15 mouse cellular contexts compared by ENCODE assay signal in genomic region chr4:104331896-104332295, GRCm38 (mm10).
"Had no signal": no experiment of that assay in that cellular context is flagged by ENCODE, and none has a peak within 500 bp of the region (broad histone marks: within the 10 kb centered on the region; RNA-seq: fewer than 3 reads in every experiment).

No protein-coding gene starts in this region.

- H3K27ac ChIP-seq: macrophage; midbrain, embryonic 13.5 days; midbrain, embryonic 15.5 days; neural tube, embryonic 12.5 days; stomach, embryonic 15.5 days; stomach, postnatal 0 days had no signal

- DNase-seq: liver, postnatal 0 days; lung, embryonic 14.5 days; lung, postnatal 10 days; right cerebral cortex, postnatal 14 days; thymus, adult 2 months; thymus, postnatal 25 days; thymus, postnatal 4 days had no signal

- H3K4me2 ChIP-seq: lung, embryonic 14.5 days; midbrain, embryonic 11.5 days; midbrain, embryonic 13.5 days; midbrain, embryonic 15.5 days; neural tube, embryonic 12.5 days; stomach, embryonic 15.5 days had no signal

- ATAC-seq: liver, postnatal 0 days; midbrain, embryonic 13.5 days; midbrain, embryonic 15.5 days had no signal

- H3K36me3 ChIP-seq: midbrain, embryonic 13.5 days; midbrain, embryonic 15.5 days; neural tube, embryonic 12.5 days; stomach, embryonic 15.5 days had no signal

- H3K9me3 ChIP-seq: midbrain, embryonic 13.5 days; midbrain, embryonic 15.5 days; neural tube, embryonic 12.5 days; stomach, embryonic 15.5 days had no signal

- H3K9ac ChIP-seq: liver, postnatal 0 days; lung, embryonic 14.5 days; midbrain, embryonic 13.5 days; midbrain, embryonic 15.5 days; neural tube, embryonic 12.5 days; stomach, embryonic 15.5 days had no signal

- H3K4me3 ChIP-seq: megakaryocyte, embryonic 14.5 days; midbrain, embryonic 13.5 days; midbrain, embryonic 15.5 days; neural tube, embryonic 12.5 days; stomach, embryonic 15.5 days had no signal

- H3K27me3 ChIP-seq: megakaryocyte, embryonic 14.5 days; midbrain, embryonic 13.5 days; midbrain, embryonic 15.5 days; neural tube, embryonic 12.5 days; stomach, embryonic 15.5 days had no signal

- H3K4me1 ChIP-seq: megakaryocyte, embryonic 14.5 days; neural tube, embryonic 12.5 days; stomach, embryonic 15.5 days had no signal
